Comparison of ENCODE assay signal across 8 mouse cellular contexts in genomic region chr4:81178782-81179135, GRCm38 (mm10).
DNase-seq lines count a peak whose midpoint lies in the region; ATAC-seq and TF ChIP-seq lines count a peak whose summit lies in the region.

No protein-coding gene starts in this region.

- under 1% methylated on average over 12 of the region's 12 CpGs for WGBS in forebrain, embryonic 15.5 days
- under 1% methylated on average over 12 of the region's 12 CpGs for WGBS in large intestine, adult 2 months
- WGBS in liver, postnatal 0 days (ENCODE audit: insufficient replicate concordance): under 1% methylated on average over 12 of the region's 12 CpGs

- H3K27ac ChIP-seq in ES-Bruce4 (ENCODE audit: insufficient read depth, low read length): no peak overlapping the region
- peak overlapping the region; percentile 65 for H3K27ac ChIP-seq in forebrain, embryonic 15.5 days (replicated peaks)
- no peak overlapping the region for H3K27ac ChIP-seq in liver, postnatal 0 days (ENCODE audit: low read depth)

- intact Hi-C loops in heart, postnatal 14 days (cut with DNase I): loop anchor here (5.0 to 10.0 kb wide), 7 partner anchors 266 to 1754 kb away; partner anchors contain the start of genes Lurap1l and Mpdz

- H3K4me2 ChIP-seq in forebrain, embryonic 15.5 days (replicated peaks): no peak overlapping the region
- no peak overlapping the region for H3K4me2 ChIP-seq in liver, postnatal 0 days (ENCODE audit: low read depth, low read length)

- H3K36me3 ChIP-seq in ES-Bruce4 (ENCODE audit: control insufficient read depth, insufficient read depth, low read length, poor library complexity, severe bottlenecking): no peaks in the 10 kb centered on the region
- no peaks in the 10 kb centered on the region for H3K36me3 ChIP-seq in forebrain, embryonic 15.5 days
- H3K36me3 ChIP-seq in liver, postnatal 0 days (replicated peaks; ENCODE audit: insufficient read depth, low read length): no peaks in the 10 kb centered on the region

- peak; percentile 95 for TF ChIP-seq CTCF in ES-Bruce4 (IDR thresholded peaks at IDR 0.05; ENCODE audit: low read depth, low read length)
- peak; percentile 90 for TF ChIP-seq CTCF in liver, postnatal 0 days (IDR thresholded peaks at IDR 0.05; ENCODE audit: low read depth)

- no peak overlapping the region for H3K9ac ChIP-seq in ES-Bruce4 (ENCODE audit: low read depth, poor library complexity, severe bottlenecking)
- no peak overlapping the region for H3K9ac ChIP-seq in forebrain, embryonic 15.5 days (replicated peaks)
- no peak overlapping the region for H3K9ac ChIP-seq in liver, postnatal 0 days (replicated peaks)

- DNase-seq in heart, postnatal 14 days: peak; percentile 90 to 92
- DNase-seq in large intestine, adult 2 months (ENCODE audit: low read depth, low spot score): peak; percentile 19
- peak; percentile 77 for DNase-seq in liver, postnatal 0 days
- DNase-seq in ovary, adult 18-20 months (ENCODE audit: low spot score): peak; percentile 44
- peak; percentile 10 for DNase-seq in thymus, postnatal 14 days

- no peaks in the 10 kb centered on the region for H3K4me1 ChIP-seq in ES-Bruce4 (ENCODE audit: control insufficient read depth, insufficient read depth, low read length)
- H3K4me1 ChIP-seq in forebrain, embryonic 15.5 days: peaks cover 9% of the 10 kb centered on the region
- no peaks in the 10 kb centered on the region for H3K4me1 ChIP-seq in liver, postnatal 0 days (ENCODE audit: insufficient read depth)

- no peaks in the 10 kb centered on the region for H3K27me3 ChIP-seq in ES-Bruce4 (ENCODE audit: control insufficient read depth, insufficient read depth, low read length, poor library complexity, severe bottlenecking)
- H3K27me3 ChIP-seq in forebrain, embryonic 15.5 days: no peaks in the 10 kb centered on the region
- no peaks in the 10 kb centered on the region for H3K27me3 ChIP-seq in liver, postnatal 0 days (ENCODE audit: insufficient read depth, low read length)

- TF ChIP-seq POLR2A in ES-Bruce4 (IDR thresholded peaks at IDR 0.05; ENCODE audit: insufficient read depth, low read length): no peak

- no peaks in the 10 kb centered on the region for H3K9me3 ChIP-seq in ES-Bruce4 (replicated peaks; ENCODE audit: control insufficient read depth, insufficient read depth, low read length, poor library complexity, severe bottlenecking)
- H3K9me3 ChIP-seq in forebrain, embryonic 15.5 days: no peaks in the 10 kb centered on the region
- no peaks in the 10 kb centered on the region for H3K9me3 ChIP-seq in liver, postnatal 0 days (ENCODE audit: low read length)

- TF ChIP-seq EP300 in ES-Bruce4 (IDR thresholded peaks at IDR 0.05; ENCODE audit: insufficient read depth, low read depth, low read length): no peak
- no peak for TF ChIP-seq EP300 in liver, postnatal 0 days (IDR thresholded peaks at IDR 0.05; ENCODE audit: low read depth)

- H3K4me3 ChIP-seq in ES-Bruce4 (ENCODE audit: low read depth, low read length): no peak overlapping the region
- no peak overlapping the region for H3K4me3 ChIP-seq in forebrain, embryonic 15.5 days
- no peak overlapping the region for H3K4me3 ChIP-seq in liver, postnatal 0 days (ENCODE audit: low read depth, low read length)

- ATAC-seq in cerebellum, adult (ENCODE audit: insufficient number of reproducible peaks, low FRiP score, low TSS enrichment): peak; percentile 94
- ATAC-seq in forebrain, embryonic 15.5 days (replicated peaks): peak; percentile 98
- ATAC-seq in liver, postnatal 0 days: peak; percentile 54

Comparison
In these comparisons a context has a peak if more than half of its experiments do, and no peak if none do; other contexts are left out.
1. DNase-seq: peak in every context shown above with its lines; median percentile 91 in heart, postnatal 14 days; 77 in liver, postnatal 0 days; 44 in ovary, adult 18-20 months; 19 in large intestine, adult 2 months; 10 in thymus, postnatal 14 days.